Mouse (Mus musculus) 3T3-L1 (cell line): ENCODE measurements around the gene Hebp2.
A peak's percentile ranks its signal among the peaks of the same experiment; 100 is the strongest.
"Not testable (repeated sequence)": the region's sequence is repeated elsewhere in the genome, so short reads cannot be mapped to it uniquely, and the experiment has no call there.

Experiments
- DNase-seq: peaks from one replicate; pipeline ENCODE4 v3.0.0-alpha.2; 2015; ENCODE audit warnings: low read depth, low spot score

The Hebp2 gene

DNA sequence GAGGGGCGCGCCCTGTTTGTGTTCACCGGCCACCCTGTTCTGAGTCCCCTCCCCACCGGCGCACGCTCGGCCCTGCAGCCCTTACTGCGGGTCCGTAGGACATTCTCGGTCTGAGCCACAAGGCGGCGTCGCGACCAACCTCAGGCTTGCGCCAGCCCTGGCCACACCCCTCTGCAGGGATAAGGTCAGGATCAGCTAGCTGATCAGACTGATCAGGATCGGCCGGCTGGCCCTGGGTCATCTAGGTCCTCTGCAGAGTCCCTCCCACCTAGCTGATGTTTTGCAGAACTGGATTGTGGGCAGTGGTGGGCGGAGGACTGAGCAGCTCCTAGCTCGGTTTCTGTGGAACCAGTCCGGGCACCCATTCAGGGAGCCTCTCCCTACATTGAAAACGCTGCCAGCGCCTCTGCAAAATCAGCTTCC lies at the start of gene Hebp2:
TSS of gene Hebp2 (minus strand) at position 264 of the 423 bp plus-strand sequence.
- DNase-seq = no peak

DNA sequence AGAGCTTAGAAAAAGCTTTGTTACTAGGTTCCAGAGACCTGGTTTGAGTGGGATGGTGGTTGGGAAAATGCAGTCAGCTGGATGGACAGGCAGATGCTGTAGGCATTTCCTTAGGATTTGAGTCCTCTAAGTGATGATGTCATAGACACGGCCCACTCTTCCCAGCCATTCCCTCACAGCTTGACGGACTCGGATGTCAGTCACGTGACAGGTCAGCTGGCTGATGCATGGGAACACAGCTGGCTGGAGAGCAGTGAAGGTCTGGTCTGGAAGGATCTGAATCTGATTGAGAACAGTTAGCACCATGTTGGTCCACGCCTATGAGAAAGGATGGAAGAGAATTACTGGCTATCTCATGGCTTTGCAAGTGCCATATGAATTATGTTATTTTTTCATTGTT lies 43.6 kb upstream of the Hebp2 start:
- no peak for DNase-seq

DNA sequence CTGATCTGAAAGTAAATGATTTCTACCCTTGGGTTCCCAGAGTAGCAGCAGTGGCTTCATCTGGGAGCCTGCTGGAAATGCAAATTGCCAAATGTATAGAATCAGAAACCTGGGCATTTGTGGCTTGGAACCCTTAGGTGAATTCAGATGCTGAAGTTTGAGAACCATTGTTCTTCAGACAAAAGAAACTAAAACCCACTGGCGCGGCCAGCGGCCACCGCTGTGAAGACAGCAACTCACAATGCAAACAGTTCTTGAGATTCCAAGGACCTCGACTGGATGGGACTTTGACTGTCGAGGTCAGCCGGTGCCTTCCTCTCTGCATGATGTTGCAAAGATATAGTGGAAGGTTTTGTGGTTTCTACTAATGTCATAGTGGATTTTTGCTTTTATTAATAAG lies 38.3 kb upstream of the Hebp2 start:
- no peak for DNase-seq

DNA sequence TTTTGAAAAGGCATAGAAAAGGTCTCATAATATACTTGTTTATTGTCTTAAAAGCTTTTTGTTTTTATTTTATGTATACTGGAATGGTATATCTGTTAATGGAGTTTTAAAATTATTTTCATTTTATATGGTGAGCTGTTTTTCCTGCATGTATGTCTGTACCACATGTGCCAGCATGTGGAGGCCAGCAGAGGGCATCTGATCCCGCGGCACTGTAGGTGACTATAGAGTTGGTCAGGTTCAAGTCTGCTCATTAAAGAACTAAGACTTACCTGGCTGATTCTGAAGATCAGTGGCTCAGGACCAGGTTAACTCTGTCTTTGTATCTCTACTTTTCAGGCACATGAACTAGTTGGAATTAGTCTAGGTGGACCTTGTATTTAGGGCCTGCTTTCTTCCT lies 26.7 kb upstream of the Hebp2 start:
- DNase-seq = peak; percentile 3

DNA sequence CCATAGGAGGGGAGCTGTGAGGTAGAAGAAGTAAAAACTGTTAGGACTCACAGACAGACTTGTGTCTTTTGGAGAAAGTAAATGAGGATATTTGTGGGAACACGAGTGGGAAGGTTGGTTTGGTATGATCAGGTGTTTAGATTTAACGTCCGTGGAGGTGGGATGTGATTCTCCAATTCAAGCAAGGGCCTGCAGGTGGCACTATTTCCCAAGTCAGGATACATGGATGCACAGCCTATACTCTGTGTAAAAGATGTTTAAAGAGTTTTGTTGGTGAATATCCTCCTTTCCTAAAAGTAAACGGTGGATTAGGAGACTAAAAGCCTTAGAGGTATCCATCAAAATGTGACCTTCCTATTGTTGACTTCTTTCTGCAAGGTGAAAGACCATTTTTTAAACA lies 17.1 kb upstream of the Hebp2 start:
- DNase-seq = peak; percentile 52

DNA sequence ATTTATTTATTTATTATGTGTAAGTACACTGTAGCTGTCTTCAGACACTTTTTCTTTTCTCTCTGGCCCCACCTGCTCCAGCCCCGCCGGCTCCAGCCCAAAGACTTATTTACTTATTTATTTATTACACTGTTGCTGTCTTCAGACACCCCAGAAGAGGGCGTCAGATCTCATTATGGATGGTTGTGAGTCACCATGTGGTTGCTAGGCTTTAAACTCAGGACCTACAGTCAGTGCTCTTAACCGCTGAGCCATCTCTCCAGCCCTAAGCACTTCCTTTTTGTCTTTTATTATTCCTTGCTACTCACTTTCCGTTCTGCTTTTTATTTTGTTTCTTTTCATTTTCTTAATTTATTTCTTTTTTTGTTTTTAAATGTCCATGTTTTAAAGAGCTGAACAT lies 15.6 kb upstream of the Hebp2 start:
- DNase-seq = no peak

DNA sequence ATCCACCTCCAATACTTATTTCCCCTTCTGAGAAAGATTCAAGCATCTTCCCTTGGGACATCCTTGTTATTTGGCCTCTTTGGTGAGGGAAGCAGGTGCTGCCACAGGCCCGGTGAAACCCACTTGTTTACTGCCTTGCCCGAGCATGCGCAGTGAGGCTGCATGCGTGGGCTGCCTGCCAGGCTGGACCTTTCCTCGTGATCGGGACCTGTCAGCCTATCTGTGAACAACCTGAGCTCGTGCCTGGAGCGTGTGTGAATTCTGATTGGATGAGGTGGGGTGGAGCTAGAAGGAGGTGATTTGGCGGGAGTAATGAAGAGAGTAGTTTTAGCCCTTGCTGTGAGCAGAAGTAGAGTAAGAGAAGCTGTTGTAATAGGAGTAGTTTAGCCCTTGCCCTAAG lies 13.2 kb upstream of the Hebp2 start:
- DNase-seq = not testable (repeated sequence)

DNA sequence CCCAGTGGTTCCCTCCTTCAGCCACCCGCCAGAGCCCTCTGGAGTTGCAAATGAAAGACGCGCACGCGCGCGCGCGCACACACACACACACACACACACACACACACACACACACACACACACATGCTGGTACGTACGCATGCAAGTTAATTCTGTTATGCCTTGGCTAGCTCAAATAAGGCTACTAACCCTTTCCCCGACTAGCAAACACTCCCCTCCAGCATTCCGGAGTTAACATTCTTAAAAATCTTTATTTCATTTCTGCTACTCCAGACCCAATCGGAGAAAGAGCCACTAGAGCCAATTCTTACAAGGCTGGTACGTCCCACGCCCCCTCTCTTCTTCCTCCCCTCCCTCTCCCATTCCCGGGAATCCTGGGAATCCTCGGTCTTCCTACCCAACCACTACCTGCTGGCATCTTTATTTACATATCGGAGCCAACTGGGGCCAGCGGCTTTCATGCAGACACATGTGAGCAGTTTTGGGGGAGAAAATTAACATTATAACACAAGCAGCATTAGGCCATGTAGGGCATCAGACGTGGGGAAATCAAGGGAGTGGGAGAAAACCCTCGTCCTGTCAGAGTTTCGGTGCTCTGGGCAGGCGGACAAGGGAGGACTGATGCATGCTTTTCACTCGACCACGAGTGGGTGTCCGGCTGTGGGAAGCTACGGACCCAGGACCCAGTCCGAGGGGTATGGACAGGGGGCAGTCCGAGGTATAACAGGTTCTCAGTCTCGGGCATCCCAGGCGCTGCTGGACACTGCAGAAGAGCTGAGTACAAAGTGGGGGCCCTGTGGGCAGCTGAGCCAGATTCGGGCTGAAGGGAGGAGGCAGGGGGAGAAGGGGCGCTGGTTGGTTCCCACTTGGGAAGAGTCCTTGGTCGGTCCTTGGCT lies 3.7 kb upstream of the Hebp2 start:
- DNase-seq = no peak

DNA sequence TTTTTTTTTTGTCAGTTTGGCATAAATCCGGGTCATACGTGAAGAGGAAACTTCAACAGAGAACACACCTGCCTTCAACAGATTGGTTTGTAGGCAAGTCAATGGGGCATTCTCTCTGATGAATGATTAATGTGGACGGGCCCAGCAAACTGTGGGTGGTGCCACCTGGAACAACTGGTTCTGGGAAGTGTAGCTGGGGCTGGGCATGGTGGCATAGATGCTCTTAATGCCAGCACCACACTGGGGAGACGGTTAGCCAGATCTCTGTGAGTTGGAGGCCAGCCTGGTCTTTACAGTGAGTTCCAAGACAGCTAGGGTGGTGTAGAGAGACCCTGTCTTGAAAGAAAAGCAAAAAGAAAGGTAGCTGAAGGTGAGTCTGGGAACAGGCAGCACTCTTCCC lies 1.5 kb upstream of the Hebp2 start:
- no peak for DNase-seq

DNA sequence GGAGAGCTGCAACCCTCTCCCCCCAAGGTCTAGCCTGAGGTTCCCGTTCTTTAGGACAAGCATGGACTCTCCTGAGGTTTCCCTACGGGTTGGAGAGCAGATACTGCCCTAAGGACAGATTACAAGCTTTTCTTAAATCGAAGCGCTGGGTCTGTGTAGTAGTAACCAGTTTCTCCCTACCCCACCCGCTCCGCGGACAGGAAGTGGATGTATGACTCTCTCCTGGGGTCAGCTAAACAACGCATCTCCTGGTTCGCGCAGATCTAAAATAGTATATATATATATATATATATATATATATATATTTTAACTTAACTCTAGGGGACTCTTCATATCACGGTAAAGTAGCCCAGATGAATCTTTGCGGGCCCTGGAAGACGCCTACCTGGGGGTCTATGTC lies 567 bp downstream of the Hebp2 start:
- DNase-seq = no peak

DNA sequence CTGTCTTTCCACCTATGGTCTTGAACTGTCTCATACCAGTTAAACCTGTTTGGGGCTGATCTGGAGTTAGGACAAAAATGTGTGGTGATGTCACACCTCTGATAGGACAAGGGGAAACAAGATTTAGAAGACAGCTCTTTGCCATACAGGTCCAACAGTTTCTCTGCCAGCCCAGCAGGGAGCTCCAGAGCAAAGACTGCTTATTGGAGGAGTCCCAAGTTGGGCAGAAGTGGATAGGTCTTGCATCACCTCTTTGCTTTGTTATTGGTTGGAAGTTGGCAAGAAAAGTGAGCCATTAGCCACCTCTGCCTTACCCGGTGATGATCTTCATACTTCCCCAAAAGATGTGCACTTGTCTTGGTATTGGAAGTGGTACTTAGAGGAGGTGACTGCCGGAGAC lies 9.0 kb downstream of the Hebp2 start:
- DNase-seq = no peak

DNA sequence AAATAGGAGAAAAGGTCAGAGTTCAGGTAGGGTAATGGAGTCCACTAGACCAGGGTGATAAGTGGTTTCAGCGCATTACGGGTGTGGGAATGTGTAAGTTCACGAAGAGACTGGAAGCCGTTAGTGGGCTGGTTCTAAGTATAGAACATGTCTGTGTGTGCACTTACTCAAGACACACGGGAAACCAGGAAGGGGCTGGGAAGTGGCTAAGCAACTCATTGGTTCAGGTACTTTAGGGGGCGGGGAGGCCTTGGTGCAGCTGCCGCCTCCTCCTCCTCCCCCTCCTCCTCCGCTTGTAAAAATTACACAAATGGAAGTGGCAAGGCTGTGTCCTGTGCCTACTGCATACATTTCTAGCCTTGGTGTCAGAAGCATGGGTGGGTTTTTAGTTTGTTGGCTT lies 13.6 kb downstream of the Hebp2 start:
- no peak for DNase-seq

DNA sequence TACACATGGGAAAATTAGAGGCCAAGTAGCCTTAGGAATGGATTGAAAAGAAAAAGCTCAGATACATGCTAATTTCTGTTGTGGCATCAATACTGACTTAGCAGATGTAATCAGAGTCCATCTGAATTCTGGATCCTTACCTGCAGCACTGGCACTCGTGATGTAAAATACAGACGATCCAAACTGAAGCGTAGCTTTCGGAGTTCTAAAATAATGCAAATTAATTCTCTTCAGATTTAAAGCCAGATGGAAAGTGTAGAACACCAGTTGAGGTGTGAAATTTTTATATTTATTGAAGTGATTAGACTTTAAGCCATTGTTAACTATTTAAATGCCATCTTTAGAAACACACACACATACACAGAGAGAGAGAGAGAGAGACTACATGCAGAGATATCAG lies 15.7 kb downstream of the Hebp2 start:
- DNase-seq = no peak

DNA sequence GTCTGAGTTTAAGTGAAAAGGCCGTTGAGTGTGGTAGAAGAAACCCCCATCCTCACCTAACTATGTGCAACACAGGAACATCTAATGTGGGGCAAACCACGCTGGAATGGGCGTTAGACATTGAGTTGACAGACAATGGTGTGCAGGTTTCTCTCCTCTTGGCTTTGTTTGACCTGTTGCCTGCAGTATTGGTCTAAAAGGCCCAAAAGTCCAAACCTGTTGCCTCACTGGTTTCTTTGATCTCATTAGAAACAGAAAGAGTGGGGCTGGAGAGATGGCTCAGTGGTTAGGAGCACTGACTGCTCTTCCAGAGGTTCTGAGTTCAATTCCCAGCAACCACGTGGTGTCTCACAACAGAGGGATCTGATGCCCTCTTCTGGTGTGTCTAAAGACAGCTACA lies 16.7 kb downstream of the Hebp2 start:
- no peak for DNase-seq

DNA sequence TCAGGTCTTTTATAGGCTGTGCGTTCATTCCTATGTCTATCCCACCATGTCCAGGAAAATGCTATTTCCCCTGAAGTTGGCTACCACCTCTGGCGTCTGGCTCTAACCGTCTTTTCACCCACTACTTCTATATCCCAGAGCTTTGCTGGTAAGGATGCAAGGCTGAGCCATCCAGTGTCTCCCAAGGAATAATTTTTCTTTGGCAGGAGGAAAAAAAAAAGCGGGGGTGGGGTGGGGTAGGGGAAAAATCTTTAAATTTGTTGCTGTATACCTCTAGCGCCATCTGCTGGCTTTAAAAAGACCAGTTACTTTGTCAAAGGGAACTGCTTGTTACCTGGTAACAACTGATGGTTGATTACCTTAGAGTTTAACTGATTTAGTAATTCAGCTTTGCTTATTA lies 17.4 kb downstream of the Hebp2 start:
- DNase-seq = peak; percentile 58

DNA sequence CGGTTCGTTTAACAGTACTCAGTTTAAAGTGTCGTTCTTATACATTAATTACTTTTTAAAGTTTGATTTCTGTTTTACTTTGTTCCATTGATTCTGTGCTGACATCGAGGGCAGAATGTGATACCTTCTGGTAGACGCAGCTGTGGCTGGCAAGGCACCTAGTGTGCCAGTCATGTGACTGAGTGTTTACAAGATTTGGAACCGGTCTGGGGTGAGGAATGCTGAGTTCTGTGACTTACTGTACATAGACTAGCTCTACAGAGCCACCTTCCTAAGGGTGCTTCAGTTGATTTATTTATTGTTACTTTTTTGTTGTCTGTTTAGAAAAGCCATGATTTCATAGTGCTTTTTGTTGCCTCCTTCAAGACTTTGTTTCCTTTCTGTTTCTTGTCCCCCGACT lies 18.1 kb downstream of the Hebp2 start:
- DNase-seq = no peak

DNA sequence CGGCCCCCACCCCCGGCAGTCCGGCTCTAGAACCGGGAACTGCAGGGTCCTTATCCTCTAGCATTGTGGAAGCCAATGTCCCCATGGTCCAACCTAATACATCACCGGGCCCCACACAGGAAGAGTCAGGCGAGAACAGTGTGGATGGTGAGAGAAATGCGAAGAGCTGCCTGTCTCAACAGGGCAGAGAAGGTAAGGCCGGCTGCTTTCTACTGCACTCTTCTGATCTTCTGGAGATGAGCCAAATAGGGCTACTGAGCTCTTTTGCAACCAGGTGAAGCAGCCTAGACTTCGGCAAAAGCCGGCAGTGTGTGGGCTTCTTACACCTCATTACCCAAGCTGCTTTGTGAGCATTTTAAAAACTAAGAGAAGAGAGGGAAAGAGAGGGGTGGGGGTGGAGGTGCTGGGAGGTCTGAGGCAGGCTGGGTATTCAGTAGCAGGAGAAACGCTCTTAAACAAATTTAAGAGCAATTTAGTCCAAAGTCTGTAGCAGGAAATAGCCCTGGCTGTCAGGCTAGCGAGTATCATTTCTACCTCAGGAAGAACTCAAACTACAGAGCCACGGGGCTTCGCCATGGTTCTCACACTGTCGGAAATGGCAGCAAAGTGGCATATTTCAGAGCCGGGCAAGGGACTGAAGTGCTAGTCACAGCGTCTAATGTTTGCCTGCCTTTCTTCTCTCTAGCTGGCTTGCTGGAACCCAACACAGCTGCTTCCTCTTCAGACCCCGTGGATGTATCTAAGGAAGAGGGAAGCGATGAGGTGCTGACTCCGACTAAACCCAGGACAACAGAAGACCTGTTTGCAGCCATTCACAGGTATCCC lies 18.8 kb downstream of the Hebp2 start:
- DNase-seq = no peak

DNA sequence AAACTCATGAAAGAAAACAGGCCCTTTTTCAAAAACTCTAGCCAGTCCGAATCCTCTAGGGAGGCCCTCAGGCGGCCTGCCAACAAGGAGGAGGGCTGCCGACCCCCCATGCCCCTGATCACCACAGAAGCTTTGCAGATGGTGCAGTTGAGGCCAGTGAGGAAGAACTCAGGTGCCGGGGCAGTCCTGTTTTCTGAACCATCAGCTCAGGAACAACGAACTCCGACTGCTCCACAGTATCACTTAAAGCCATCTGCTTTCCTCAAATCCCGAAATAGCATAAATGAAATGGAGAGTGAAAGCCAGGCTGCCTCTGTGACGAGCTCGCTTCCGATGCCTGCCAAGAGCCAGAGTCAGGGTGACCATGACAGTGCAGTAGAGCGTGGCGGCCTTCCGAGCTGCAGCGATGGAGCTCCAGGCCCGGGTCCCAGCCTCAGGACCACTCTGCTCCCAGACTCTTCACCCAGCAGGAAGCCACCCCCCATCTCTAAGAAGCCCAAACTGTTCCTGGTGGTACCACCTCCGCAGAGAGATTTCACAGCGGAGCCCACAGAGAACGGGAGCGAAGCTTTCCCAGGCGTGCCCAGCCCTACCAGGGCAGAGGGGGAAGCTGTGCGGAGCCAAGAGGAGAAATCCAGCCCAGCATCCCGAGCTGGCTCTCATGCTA lies 19.6 kb downstream of the Hebp2 start:
- DNase-seq = no peak

DNA sequence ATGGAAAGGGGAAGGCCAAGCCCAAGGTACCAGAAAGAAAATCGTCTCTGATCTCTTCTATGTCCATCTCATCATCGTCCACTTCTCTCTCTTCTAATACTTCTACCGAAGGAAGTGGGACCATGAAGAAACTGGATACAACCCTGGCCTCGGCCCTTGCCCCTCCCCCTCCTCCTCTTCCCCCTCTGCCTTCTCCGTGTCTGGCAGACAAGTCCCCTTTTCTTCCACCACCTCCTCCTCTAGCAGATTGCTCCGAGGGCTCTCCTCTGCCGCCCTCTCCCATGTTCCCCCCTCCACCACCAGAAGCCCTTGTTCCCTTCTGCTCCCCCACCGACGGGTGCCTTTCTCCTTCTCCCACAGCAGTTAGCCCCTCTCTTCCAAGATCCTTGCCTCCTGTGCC lies 20.1 kb downstream of the Hebp2 start:
- DNase-seq = no peak

DNA sequence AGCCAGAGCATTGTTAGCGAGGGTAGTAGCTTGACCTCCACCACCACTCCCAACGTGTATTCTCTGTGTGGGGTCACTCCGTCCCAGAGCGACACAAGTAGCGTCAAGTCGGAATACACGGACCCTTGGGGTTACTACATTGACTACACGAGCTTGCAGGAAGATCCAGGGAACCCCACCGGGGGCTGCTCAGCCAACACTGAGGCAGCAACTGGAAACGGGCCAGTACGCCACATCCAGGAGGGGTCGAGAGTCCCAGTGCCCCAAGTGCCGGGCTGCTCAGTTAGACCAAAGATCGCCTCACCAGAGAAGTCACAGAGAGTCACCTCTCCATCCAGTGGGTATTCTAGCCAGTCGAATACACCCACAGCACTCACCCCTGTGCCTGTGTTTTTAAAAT lies 20.6 kb downstream of the Hebp2 start:
- DNase-seq = no peak

DNA sequence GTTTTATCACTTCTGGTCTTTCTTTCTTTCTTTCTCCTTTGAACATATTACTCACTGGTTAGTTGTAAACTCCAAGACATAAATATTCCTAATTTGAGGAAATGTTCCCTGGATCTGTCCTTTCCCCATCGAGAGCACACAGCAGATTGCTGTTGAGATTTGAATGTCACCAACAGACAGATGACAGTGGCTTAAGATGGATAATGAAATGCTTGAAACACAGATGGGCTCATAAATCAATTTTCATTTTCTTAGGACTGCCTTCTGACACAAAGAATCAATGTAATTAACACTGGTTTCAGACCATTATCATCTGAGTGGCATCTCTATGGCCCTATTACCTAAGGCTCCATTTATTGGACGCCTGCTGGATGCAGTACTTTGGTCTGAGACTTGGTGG lies 23.3 kb downstream of the Hebp2 start:
- DNase-seq = no peak

DNA sequence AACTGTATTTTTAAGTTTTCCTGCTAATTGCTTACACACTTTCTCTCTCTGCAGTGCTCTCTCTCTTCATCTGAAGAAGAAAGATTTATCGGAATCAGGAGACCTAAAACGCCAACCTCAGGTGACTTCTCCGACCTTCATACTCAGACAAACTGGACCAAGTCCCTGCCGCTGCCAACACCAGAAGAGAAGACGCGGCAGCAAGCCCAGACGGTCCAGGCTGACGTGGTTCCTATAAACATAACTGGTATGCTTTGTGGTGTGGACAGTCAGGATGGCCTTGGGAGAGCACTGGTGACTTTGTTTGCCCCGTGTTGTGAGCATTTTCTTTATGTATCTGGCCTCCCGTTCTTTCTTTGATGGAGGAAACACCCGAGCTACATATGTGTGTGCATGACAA lies 34.4 kb downstream of the Hebp2 start:
- no peak for DNase-seq
